Mouse (Mus musculus): ENCODE results near the gene Nipa2. TPM values are rescaled to one million over a fixed set of nuclear protein-coding genes. Genes with fewer than 3 reads are reported as not detected.

The Nipa2 gene
- 36.0 and 40.2 TPM in 2 replicates for polyA plus RNA-seq (2015; fragmentation: Nextera tagmentation; extraction: Ambion mirVana)

DNA sequence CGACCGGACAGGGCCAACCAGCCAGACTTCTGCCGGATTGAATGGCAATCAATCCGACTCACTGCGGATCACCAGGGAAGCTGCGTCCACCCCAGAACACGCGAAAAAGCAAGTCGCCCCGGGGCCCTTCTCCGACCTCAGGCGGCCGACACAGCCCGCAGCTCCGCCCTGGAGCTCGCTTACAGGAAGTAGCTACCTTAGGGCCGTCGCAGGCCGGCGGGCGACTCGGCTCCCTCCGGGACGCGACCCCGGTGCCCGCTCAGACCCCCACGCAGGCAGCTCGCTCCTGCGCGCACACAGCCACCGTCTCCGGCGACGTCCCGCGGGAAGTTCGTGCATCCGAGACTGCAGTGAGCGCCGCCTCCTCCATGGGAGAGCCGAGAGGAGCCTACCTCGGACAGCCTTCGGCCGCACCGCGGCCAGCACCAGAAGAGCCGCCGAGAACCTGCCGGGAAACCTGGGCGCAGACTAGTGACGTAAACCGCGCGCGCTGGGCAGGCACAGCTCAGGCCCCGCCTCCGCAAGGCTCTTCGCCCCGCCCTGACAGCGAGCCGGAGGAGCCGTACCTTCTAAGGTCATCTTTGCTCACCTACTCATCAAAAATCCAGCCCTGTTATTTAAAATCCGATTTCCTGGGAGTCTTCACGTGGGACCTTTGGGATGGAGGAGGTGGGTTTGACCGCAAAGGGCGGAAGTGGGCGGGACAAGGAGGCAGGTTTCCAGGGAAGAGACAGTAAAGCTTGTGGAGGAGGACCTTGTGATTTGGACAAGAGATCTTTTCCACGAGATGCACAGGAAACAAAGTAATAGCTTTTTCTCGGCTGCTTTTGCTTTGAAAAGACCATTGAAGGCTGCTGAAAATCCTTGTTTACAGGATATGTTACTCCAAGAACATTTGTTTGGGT is at the start of gene Nipa2:
Gene Nipa2 (minus strand): TSS at position 473 of the 905 bp plus-strand sequence.
- Histone ChIP-seq H3K9me3 (ENCODE audit: low read length) (no peaks in the 10 kb centered on the region), H3K9ac (replicated peaks; ENCODE audit: low read depth) (peak within 1 kb of the TSS; percentile 90), H3K27me3 (replicated peaks; ENCODE audit: insufficient read depth, low read length) (no peaks in the 10 kb centered on the region), H3K27ac (ENCODE audit: low read length) (peak within 1 kb of the TSS; percentile 96), H3K4me1 (ENCODE audit: insufficient read depth, low read depth, low read length) (no peaks in the 10 kb centered on the region; the same call in 1 of the 2 replicates), H3K4me2 (replicated peaks; ENCODE audit: low read depth, low read length) (peak within 1 kb of the TSS; percentile 56), H3K4me3 (ENCODE audit: low read depth, low read length) (peak within 1 kb of the TSS; percentile 92), H3K36me3 (ENCODE audit: insufficient read depth, low read length) (no peaks in the 10 kb centered on the region)
- ATAC-seq (peak; percentile 99), DNase-seq (ENCODE audit: low spot score) (peak; percentile 96)
- under 1% methylated on average over 69 of the region's 70 CpGs for WGBS
- TF ChIP-seq CTCF (IDR thresholded peaks at IDR 0.05), result 0 out of 2 replicates have a peak, but pooled peaks have one; percentile 5
- TF ChIP-seq EP300 (IDR thresholded peaks at IDR 0.05), result no peak

- Histone ChIP-seq H3K27ac (ENCODE audit: low read length) (no peak overlapping the region), H3K36me3 (ENCODE audit: insufficient read depth, low read length) (no peaks in the 10 kb centered on the region), H3K4me3 (ENCODE audit: low read depth, low read length) (no peak overlapping the region), H3K4me1 (ENCODE audit: insufficient read depth, low read depth, low read length) (no peaks in the 10 kb centered on the region), H3K9me3 (ENCODE audit: low read length) (no peaks in the 10 kb centered on the region), H3K9ac (replicated peaks; ENCODE audit: low read depth) (no peak overlapping the region), H3K4me2 (replicated peaks; ENCODE audit: low read depth, low read length) (no peak overlapping the region), H3K27me3 (replicated peaks; ENCODE audit: insufficient read depth, low read length) (no peaks in the 10 kb centered on the region)
- no peak for TF ChIP-seq CTCF (IDR thresholded peaks at IDR 0.05)
- no peak for TF ChIP-seq EP300 (IDR thresholded peaks at IDR 0.05)
- ATAC-seq (no peak), DNase-seq (ENCODE audit: low spot score) (no peak)
Observed at GRCm38 (mm10) chr7:56011018-56011333, 48.7 kb upstream of the Nipa2 start.

DNA sequence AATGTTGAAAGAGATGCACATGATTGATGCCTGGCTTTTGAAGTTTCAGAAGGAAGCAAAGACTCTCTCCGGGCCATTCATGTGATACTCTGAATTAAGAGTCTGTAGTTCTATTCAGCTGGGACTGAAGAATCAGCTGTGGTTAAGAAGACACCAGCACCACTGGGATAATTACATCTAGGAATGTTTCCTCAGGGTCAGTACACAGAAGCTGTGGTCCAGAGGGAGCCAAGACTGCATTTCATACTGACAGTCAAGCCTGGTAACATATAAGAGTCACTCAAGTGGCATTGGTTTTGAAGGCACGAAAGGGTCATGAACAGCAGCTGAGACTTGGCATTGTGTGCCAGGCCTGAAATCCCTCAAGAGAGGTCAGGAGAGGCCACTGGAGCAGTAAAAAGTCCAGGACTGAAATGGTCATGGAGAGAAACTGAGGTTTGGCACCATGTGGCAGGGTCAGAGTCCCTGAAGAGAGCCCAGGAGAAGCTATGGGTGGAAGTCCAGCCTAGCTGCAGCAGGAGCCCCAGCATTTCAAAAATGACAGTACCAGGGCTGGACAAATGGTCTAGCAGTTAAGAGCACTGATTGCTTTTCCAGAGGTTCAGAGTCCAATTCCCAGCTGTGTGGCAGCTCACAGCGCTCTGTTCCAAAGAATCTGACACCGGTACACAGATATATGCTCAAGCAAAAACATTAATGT is 48.2 kb upstream of the Nipa2 start:
- H3K4me2 ChIP-seq (replicated peaks; ENCODE audit: low read depth, low read length), result no peak overlapping the region
- H3K4me3 ChIP-seq (ENCODE audit: low read depth, low read length), result no peak overlapping the region
- H3K9ac ChIP-seq (replicated peaks; ENCODE audit: low read depth), result no peak overlapping the region
- TF ChIP-seq EP300 (IDR thresholded peaks at IDR 0.05) (no peak), CTCF (IDR thresholded peaks at IDR 0.05) (no peak)
- no peak for ATAC-seq
- H3K27me3 ChIP-seq (replicated peaks; ENCODE audit: insufficient read depth, low read length), result no peaks in the 10 kb centered on the region
- no peaks in the 10 kb centered on the region for H3K36me3 ChIP-seq (ENCODE audit: insufficient read depth, low read length)
- H3K9me3 ChIP-seq (ENCODE audit: low read length), result no peaks in the 10 kb centered on the region
- no peaks in the 10 kb centered on the region for H3K4me1 ChIP-seq (ENCODE audit: insufficient read depth, low read depth, low read length)
- no peak for DNase-seq (ENCODE audit: low spot score)
- no peak overlapping the region for H3K27ac ChIP-seq (ENCODE audit: low read length)
- 70% methylated on average over 4 of the region's 4 CpGs for WGBS

GRCm38 (mm10) chr7:55998997-55999396 is 36.7 kb upstream of the Nipa2 start:
- H3K27ac ChIP-seq (ENCODE audit: low read length), result no peak overlapping the region
- H3K9ac ChIP-seq (replicated peaks; ENCODE audit: low read depth), result no peak overlapping the region
- H3K4me2 ChIP-seq (replicated peaks; ENCODE audit: low read depth, low read length), result no peak overlapping the region
- WGBS, result 8% methylated on average over 2 of the region's 4 CpGs
- no peak for DNase-seq (ENCODE audit: low spot score)
- no peak overlapping the region for H3K4me3 ChIP-seq (ENCODE audit: low read depth, low read length)
- no peaks in the 10 kb centered on the region for H3K9me3 ChIP-seq (ENCODE audit: low read length)
- ATAC-seq, result no peak
- H3K4me1 ChIP-seq (ENCODE audit: insufficient read depth, low read depth, low read length), result no peaks in the 10 kb centered on the region
- no peaks in the 10 kb centered on the region for H3K27me3 ChIP-seq (replicated peaks; ENCODE audit: insufficient read depth, low read length)
- no peaks in the 10 kb centered on the region for H3K36me3 ChIP-seq (ENCODE audit: insufficient read depth, low read length)
- TF ChIP-seq EP300 (IDR thresholded peaks at IDR 0.05), result no peak

- TF ChIP-seq EP300 (IDR thresholded peaks at IDR 0.05), result no peak
- TF ChIP-seq CTCF (IDR thresholded peaks at IDR 0.05), result no peak
- 51% methylated on average over 4 of the region's 4 CpGs for WGBS
- Histone ChIP-seq H3K36me3 (ENCODE audit: insufficient read depth, low read length) (no peaks in the 10 kb centered on the region), H3K27me3 (replicated peaks; ENCODE audit: insufficient read depth, low read length) (no peaks in the 10 kb centered on the region), H3K4me3 (ENCODE audit: low read depth, low read length) (no peak overlapping the region), H3K27ac (ENCODE audit: low read length) (no peak overlapping the region), H3K9me3 (ENCODE audit: low read length) (no peaks in the 10 kb centered on the region), H3K4me2 (replicated peaks; ENCODE audit: low read depth, low read length) (no peak overlapping the region), H3K4me1 (ENCODE audit: insufficient read depth, low read depth, low read length) (no peaks in the 10 kb centered on the region), H3K9ac (replicated peaks; ENCODE audit: low read depth) (no peak overlapping the region)
- DNase-seq (ENCODE audit: low spot score) (no peak), ATAC-seq (no peak)
Observed at GRCm38 (mm10) chr7:55995013-55995412, 32.7 kb upstream of the Nipa2 start.

DNA sequence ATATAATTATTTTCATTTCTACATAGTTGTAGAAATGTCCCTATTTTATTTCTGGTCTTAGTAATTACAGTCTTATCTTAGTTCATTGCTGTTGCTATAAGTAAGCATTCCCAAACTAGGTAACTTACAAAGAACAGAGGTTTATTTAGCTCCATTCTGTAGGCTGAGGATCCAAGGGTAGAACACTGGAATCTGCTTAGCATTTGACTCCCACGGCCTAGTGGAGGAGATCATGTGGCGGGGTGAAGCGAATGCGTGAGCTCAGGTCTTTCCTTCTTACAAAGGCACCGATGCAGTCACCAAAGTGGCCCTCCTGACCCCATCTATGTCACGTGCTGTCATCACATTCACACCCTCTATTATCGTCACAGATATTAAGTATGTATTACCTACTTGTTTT is 29.6 kb upstream of the Nipa2 start:
- DNase-seq (ENCODE audit: low spot score), result no peak
- no peaks in the 10 kb centered on the region for H3K9me3 ChIP-seq (ENCODE audit: low read length)
- H3K27me3 ChIP-seq (replicated peaks; ENCODE audit: insufficient read depth, low read length), result no peaks in the 10 kb centered on the region
- H3K4me2 ChIP-seq (replicated peaks; ENCODE audit: low read depth, low read length), result no peak overlapping the region
- H3K4me3 ChIP-seq (ENCODE audit: low read depth, low read length), result no peak overlapping the region
- ATAC-seq, result no peak
- no peak overlapping the region for H3K27ac ChIP-seq (ENCODE audit: low read length)
- H3K9ac ChIP-seq (replicated peaks; ENCODE audit: low read depth), result no peak overlapping the region
- TF ChIP-seq CTCF (IDR thresholded peaks at IDR 0.05) (no peak), EP300 (IDR thresholded peaks at IDR 0.05) (no peak)
- no peaks in the 10 kb centered on the region for H3K36me3 ChIP-seq (ENCODE audit: insufficient read depth, low read length)
- no peaks in the 10 kb centered on the region for H3K4me1 ChIP-seq (ENCODE audit: insufficient read depth, low read depth, low read length)
- 86% methylated on average over 7 of the region's 7 CpGs for WGBS

All from lung, postnatal 0 days (tissue).